Mouse (Mus musculus) intestine, embryonic 14.5 days (tissue): ENCODE measurements at regions not wholly inside any gene's neighbourhood (a gene's known extent, or its start where the extent isn't known, plus 50 kb on each side); places are given as distances from the start of the nearest gene placed in this dataset.

Experiments
- ATAC-seq: fragments of 200-750 bp; cut with Nextera tagmentation; replicated peaks from 2 replicates; pipeline ENCODE4 v1.8.0; 2017; ENCODE audit warnings: low read depth, moderate number of reproducible peaks, moderate TSS enrichment, moderate library complexity; ENCODE audit not compliant: low FRiP score, low TSS enrichment
- DNase-seq: peaks from one replicate; pipeline ENCODE4 v3.0.0-alpha.2; 2018; ENCODE audit warnings: low spot score
- H3K27ac ChIP-seq: fragments of 300-500 bp; sonication (generic); 2 replicates; pipeline ENCODE4 v1.5.1; 2014; ENCODE audit warnings: low read depth, mild to moderate bottlenecking, control low read depth
- H3K27me3 ChIP-seq: fragments of 300-500 bp; sonication (generic); replicated peaks from 2 replicates; pipeline ENCODE4 v1.6.1; 2014; ENCODE audit warnings: low read length, control low read depth; ENCODE audit not compliant: control insufficient read depth, insufficient read depth
- H3K36me3 ChIP-seq: fragments of 300-500 bp; sonication (generic); 2 replicates; pipeline ENCODE4 v1.6.1; 2014; ENCODE audit warnings: low read length, control low read depth; ENCODE audit not compliant: control insufficient read depth, insufficient read depth
- H3K4me1 ChIP-seq: fragments of 300-500 bp; sonication (generic); replicated peaks from 2 replicates; pipeline ENCODE4 v1.6.1; 2014; ENCODE audit warnings: low read length, control low read depth, mixed read lengths; ENCODE audit not compliant: control insufficient read depth, insufficient read depth
- H3K4me2 ChIP-seq: fragments of 300-500 bp; sonication (generic); 2 replicates; pipeline ENCODE4 v1.6.1; 2014; ENCODE audit warnings: low read length
- H3K4me3 ChIP-seq: fragments of 300-500 bp; sonication (generic); 2 replicates; pipeline ENCODE4 v1.5.1; 2014; ENCODE audit warnings: low read depth, low read length, control low read depth, mixed read lengths
- H3K9ac ChIP-seq: fragments of 300-500 bp; sonication (generic); 2 replicates; pipeline ENCODE4 v1.6.1; 2014; ENCODE audit warnings: mild to moderate bottlenecking, low read length
- H3K9me3 ChIP-seq: fragments of 300-500 bp; sonication (generic); 2 replicates; pipeline ENCODE4 v1.6.1; 2016; ENCODE audit warnings: low read length, control low read depth; ENCODE audit not compliant: control insufficient read depth
- WGBS: fragments of 180-500 bp; shearing (Covaris S2); extraction: QIAGEN DNeasy Blood & Tissue Kit; methylation state at CpG from one replicate; pipeline ENCODE4 v1.1.7; 2014; 5-methylcytosine and 5-hydroxymethylcytosine counted together

DNA sequence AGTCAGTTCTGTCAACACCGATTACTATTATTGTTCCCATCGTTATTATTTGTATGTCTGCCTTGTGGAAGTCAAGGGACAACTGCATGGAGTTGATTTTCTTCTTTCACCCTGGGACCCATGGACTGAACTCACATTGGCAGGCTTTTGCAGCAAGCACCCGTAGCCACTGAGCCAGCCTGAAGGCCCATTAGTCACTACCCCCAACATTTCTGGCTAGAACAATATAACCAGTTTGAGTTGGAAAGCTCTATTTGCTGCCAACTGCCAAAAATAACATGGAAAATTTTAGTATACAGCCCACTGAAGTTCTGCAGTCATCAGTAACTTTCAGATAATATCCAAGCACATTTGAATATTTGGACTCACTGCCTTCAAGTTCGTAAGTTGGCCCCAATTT lies 133.9 kb downstream of the Nuf2 start:
- H3K4me2 ChIP-seq = no peak overlapping the region
- DNase-seq (no peak), ATAC-seq (no peak)
- no peaks in the 10 kb centered on the region for H3K27me3 ChIP-seq
- H3K9me3 ChIP-seq = no peaks in the 10 kb centered on the region
- H3K36me3 ChIP-seq = no peaks in the 10 kb centered on the region
- 95% methylated on average over 4 of the region's 4 CpGs for WGBS
- H3K9ac ChIP-seq = no peak overlapping the region
- no peak overlapping the region for H3K27ac ChIP-seq
- no peaks in the 10 kb centered on the region for H3K4me1 ChIP-seq
- no peak overlapping the region for H3K4me3 ChIP-seq

- H3K27me3 ChIP-seq = no peaks in the 10 kb centered on the region
- no peaks in the 10 kb centered on the region for H3K4me1 ChIP-seq
- H3K4me3 ChIP-seq = no peak overlapping the region
- H3K9ac ChIP-seq = no peak overlapping the region
- ATAC-seq = no peak
- H3K4me2 ChIP-seq = no peak overlapping the region
- H3K9me3 ChIP-seq = no peaks in the 10 kb centered on the region
- 85% methylated on average over 1 of the region's 1 CpGs for WGBS
- no peak for DNase-seq
- no peak overlapping the region for H3K27ac ChIP-seq
- no peaks in the 10 kb centered on the region for H3K36me3 ChIP-seq
These were observed 144.2 kb downstream of the Nuf2 start for GRCm38 (mm10) chr1:169387056-169387455.

DNA sequence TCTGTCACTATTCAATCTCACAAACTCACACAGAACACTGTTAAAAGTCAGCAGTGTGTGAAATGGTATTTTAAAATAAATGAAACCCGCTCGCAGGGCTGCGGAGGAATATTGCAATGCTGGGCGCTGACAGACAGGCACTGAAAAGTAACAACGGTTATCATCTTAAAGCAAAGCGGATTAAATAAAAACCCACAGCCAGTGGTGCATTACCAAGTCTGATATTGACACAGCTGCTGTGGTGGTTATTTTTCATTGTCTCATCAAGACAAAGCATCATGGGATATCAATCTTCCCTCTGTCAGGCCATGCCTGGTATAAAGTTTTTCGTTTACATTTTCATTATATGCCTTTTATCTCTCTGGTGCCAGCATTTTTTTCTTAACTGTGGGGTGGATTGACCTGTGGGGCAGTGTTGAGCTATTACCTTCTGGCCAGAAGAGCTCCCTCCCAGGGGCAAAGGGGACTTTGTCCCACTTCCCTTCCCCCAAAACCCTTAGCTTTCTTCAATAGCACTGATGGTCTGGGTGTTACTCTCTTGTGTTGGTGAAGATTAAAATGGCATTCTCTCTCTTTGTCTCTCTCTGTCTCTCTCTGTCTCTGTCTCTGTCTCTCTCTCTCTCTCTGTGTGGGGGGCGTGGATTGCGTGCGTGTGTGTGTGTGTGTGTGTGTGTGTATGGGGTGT lies 145.4 kb downstream of the Nuf2 start:
- no peak overlapping the region for H3K27ac ChIP-seq
- no peak overlapping the region for H3K4me2 ChIP-seq
- ATAC-seq (no peak), DNase-seq (no peak)
- H3K4me1 ChIP-seq = no peaks in the 10 kb centered on the region
- no peak overlapping the region for H3K4me3 ChIP-seq
- H3K27me3 ChIP-seq = no peaks in the 10 kb centered on the region
- WGBS = 65% methylated on average over 10 of the region's 10 CpGs
- H3K9ac ChIP-seq = no peak overlapping the region
- H3K36me3 ChIP-seq = no peaks in the 10 kb centered on the region
- H3K9me3 ChIP-seq = no peaks in the 10 kb centered on the region

DNA sequence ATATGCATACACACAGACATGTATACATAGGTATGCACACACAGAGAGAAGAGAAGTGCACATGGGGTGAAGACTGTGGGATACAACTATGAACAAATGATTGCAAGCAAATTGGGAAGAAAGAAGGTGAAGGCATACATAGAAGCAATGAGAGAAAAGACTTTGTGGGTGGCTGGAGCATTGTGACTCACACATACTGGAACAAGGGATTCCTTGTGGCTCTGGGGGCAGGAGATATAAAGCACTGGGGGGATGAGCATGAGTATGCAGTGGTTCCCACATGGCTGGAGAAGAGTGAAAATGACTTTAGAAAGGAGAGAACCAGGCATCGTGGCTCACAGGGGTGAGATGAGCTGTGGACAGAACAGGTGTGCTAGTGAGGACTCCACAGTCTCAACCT lies 156.6 kb downstream of the Nuf2 start:
- Histone ChIP-seq H3K4me2 (no peak overlapping the region), H3K9me3 (no peaks in the 10 kb centered on the region), H3K4me1 (no peaks in the 10 kb centered on the region), H3K4me3 (no peak overlapping the region), H3K9ac (no peak overlapping the region), H3K27ac (no peak overlapping the region), H3K36me3 (no peaks in the 10 kb centered on the region), H3K27me3 (no peaks in the 10 kb centered on the region)
- 70% methylated on average over 1 of the region's 1 CpGs for WGBS
- ATAC-seq (no peak), DNase-seq (no peak)

- WGBS = 22% methylated on average over 3 of the region's 3 CpGs
- H3K27ac ChIP-seq = no peak overlapping the region
- ATAC-seq = no peak
These were observed 162.5 kb downstream of the Nuf2 start for GRCm38 (mm10) chr1:169368758-169369157.

DNA sequence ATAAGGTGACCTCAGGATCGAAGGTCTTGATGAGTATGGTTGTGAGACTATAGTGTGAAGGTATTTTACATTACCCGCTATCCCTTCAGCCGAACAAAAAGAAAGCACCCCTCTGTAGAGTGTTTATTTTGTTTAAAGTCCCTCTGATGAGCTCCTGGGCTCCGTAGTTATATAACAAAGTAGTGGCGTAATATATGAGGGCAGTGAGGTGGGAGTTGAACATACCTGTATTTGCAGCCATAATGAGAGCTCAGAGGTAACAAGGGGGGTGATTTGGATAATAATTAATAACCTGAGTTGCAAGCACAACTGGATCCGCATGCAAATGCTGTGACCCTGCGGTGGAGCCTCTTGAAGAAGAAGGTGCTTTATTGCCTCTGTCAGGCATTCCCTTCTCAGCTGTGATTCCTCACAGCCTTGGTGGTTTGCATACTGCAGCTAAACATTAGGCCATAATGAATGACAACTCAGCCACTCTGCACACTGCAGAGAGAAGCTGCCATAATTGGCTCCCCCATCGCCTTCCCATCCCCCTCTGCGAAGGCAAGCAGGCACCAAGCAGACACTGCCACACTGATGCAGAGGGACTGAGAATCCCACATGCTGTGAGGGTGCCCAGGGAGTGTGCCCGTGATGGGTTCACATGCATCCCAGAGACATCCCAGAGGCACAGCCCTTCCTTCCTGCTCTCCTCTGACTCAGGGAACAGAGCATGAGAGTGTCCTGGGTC lies 163.3 kb downstream of the Nuf2 start:
- Histone ChIP-seq H3K36me3 (no peaks in the 10 kb centered on the region), H3K27me3 (no peaks in the 10 kb centered on the region), H3K4me1 (peaks cover 18% of the 10 kb centered on the region), H3K4me3 (no peak overlapping the region), H3K9me3 (no peaks in the 10 kb centered on the region), H3K9ac (no peak overlapping the region), H3K27ac (no peak overlapping the region), H3K4me2 (no peak overlapping the region)
- ATAC-seq (no peak; the same call in 1 of the 2 replicates), DNase-seq (peak; percentile 58)
- WGBS = 27% methylated on average over 10 of the region's 10 CpGs

More at GRCm38 (mm10) chr1:169368758-169369157, 162.5 kb downstream of the Nuf2 start:
- H3K9ac ChIP-seq = no peak overlapping the region
- no peaks in the 10 kb centered on the region for H3K9me3 ChIP-seq
- H3K4me1 ChIP-seq = peaks cover 18% of the 10 kb centered on the region
- H3K27me3 ChIP-seq = no peaks in the 10 kb centered on the region
- DNase-seq = no peak
- H3K36me3 ChIP-seq = no peaks in the 10 kb centered on the region
- H3K4me2 ChIP-seq = no peak overlapping the region
- H3K4me3 ChIP-seq = no peak overlapping the region

GRCm38 (mm10) chr1:169367316-169367715 lies 163.9 kb downstream of the Nuf2 start:
- Histone ChIP-seq H3K27me3 (no peaks in the 10 kb centered on the region), H3K4me2 (no peak overlapping the region), H3K36me3 (no peaks in the 10 kb centered on the region), H3K9me3 (no peaks in the 10 kb centered on the region), H3K4me1 (peaks cover 18% of the 10 kb centered on the region), H3K27ac (no peak overlapping the region), H3K4me3 (no peak overlapping the region), H3K9ac (no peak overlapping the region)
- no peak for ATAC-seq
- 17% methylated on average over 4 of the region's 4 CpGs for WGBS
- DNase-seq = no peak

DNA sequence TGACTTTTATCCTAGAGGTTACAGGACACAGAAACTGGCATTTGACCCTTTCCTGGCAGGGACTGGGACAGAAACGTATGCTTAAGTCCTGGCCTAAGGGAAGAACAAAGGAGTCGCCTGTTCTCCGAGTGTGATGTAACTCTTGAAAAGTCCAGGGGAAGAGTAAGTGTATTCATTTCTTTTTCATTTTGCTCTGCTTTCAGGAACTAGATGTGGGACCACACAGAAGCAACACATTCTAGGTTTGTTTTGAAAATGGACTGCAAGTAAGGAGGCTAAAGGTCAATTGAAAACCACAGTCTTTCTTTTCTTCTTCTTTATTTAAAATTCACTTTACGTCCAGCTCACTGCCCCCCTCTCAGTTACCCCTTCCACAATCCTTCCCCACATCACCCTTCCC lies 168.7 kb downstream of the Nuf2 start:
- Histone ChIP-seq H3K4me1 (peaks cover 7% of the 10 kb centered on the region; the same call in 1 of the 2 replicates), H3K9me3 (no peaks in the 10 kb centered on the region), H3K27me3 (no peaks in the 10 kb centered on the region), H3K4me2 (no peak overlapping the region), H3K9ac (no peak overlapping the region), H3K36me3 (no peaks in the 10 kb centered on the region), H3K27ac (no peak overlapping the region), H3K4me3 (no peak overlapping the region)
- no peak for DNase-seq
- 56% methylated on average over 4 of the region's 4 CpGs for WGBS
- ATAC-seq = no peak
